Mouse (Mus musculus) ES-E14 (cell line): ENCODE results near the gene Grin1. TPM values are rescaled to one million over a fixed set of nuclear protein-coding genes. Genes with fewer than 3 reads are reported as not detected.

Experiments used
- DNase-seq: peaks from one replicate; pipeline ENCODE4 v3.0.0-alpha.2; 2013; ENCODE audit warnings: low read depth, low spot score
- H3K27ac ChIP-seq: 2 replicates; pipeline ENCODE4 v1.5.1; 2012; ENCODE audit warnings: low read depth, mild to moderate bottlenecking, low read length, moderate library complexity, mixed read lengths; ENCODE audit not compliant: poor library complexity, insufficient read depth, severe bottlenecking
- H3K36me3 ChIP-seq: 2 replicates; pipeline ENCODE4 v1.6.1; 2012; ENCODE audit warnings: mild to moderate bottlenecking, low read length, moderate library complexity, mixed read lengths; ENCODE audit not compliant: control insufficient read depth, poor library complexity, insufficient read depth, severe bottlenecking
- H3K4me1 ChIP-seq, 2 experiments: fragments of 150-350 bp in 1 of 2; sonication (generic) in 1 of 2; 2 replicates each; pipeline ENCODE4 v1.6.1; 2012; ENCODE audit warnings: low read length in 2 of 2, mild to moderate bottlenecking in 1 of 2, mixed read lengths in 1 of 2; ENCODE audit not compliant: control insufficient read depth in 2 of 2, insufficient read depth in 2 of 2, poor library complexity in 1 of 2
- H3K4me3 ChIP-seq, 2 experiments: fragments of 150-350 bp in 1 of 2; sonication (generic) in 1 of 2; 2 replicates each; pipeline ENCODE4 v1.5.1; 2012; ENCODE audit warnings: low read length in 2 of 2, low read depth in 1 of 2, mild to moderate bottlenecking in 1 of 2, mixed read lengths in 1 of 2; ENCODE audit not compliant: insufficient read depth in 1 of 2, poor library complexity in 1 of 2, severe bottlenecking in 1 of 2
- H3K9ac ChIP-seq: 2 replicates; pipeline ENCODE4 v1.6.1; 2012; ENCODE audit warnings: low read depth, mild to moderate bottlenecking, low read length, mixed read lengths; ENCODE audit not compliant: poor library complexity, insufficient read depth, severe bottlenecking
- H3K9me3 ChIP-seq: fragments of 150-350 bp; sonication (generic); 2 replicates; pipeline ENCODE4 v1.6.1; 2012; ENCODE audit warnings: low read depth, mild to moderate bottlenecking, low read length; ENCODE audit not compliant: control insufficient read depth, insufficient read depth
- CHD2 ChIP-seq: IDR thresholded peaks from 2 replicates; pipeline ENCODE4 v1.6.1; 2014; ENCODE audit warnings: mild to moderate bottlenecking, low read depth, low read length, inconsistent platforms
- HCFC1 ChIP-seq: IDR thresholded peaks from 2 replicates; pipeline ENCODE4 v1.6.1; 2012; ENCODE audit warnings: low read length, inconsistent platforms, borderline replicate concordance; ENCODE audit not compliant: insufficient read depth
- MAFK ChIP-seq: IDR thresholded peaks from 2 replicates; pipeline ENCODE4 v1.6.1; 2014; ENCODE audit warnings: mild to moderate bottlenecking, low read depth, low read length, inconsistent platforms; ENCODE audit not compliant: insufficient read depth
- ZC3H11A ChIP-seq: IDR thresholded peaks from 2 replicates; pipeline ENCODE4 v1.6.1; 2012; ENCODE audit warnings: low read depth, mild to moderate bottlenecking, inconsistent platforms, low read length, borderline replicate concordance
- ZNF384 ChIP-seq: IDR thresholded peaks from 2 replicates; pipeline ENCODE4 v1.6.1; 2012; ENCODE audit warnings: low read depth, low read length, inconsistent platforms
- in situ Hi-C, 2 experiments: fragments of 600-800 bp; cut with MboI; formaldehyde crosslinking; loops; one replicate each; pipeline ENCODE4 v1.15.1; 2025; ENCODE audit warnings: low sequenced_read_pairs in 2 of 2, inconsistent platforms in 1 of 2; ENCODE audit not compliant: unreplicated experiment in 2 of 2
- total RNA-seq: library from RNA; depleted of rRNA; stranded (reverse); fragments of 300-350 nt; gene quantifications from 2 replicates; pipeline ENCODE4 v1.2.3, GENCODE M21; 2012

The Grin1 gene
- total RNA-seq, 1 experiment = 2.5 TPM

DNA sequence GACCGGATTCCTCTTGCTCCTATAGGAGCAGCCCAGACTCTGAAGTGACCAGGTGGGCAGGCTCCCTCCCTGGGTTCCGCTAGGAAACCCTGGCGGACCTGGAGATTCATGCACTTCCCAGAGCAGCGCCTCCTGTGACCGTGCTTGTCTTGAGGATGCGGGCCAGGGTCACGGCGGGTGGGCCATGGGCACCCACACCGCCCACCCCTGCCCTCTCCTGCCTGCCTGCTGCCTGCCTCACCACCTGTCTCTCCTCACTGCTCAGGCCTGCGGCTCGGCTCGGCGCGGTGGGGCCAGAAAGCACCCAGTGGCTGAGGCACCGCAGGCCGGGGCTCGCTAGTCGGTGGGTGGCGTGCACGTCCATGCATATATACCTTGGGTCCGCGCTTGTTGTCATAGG is 8.0 kb downstream of the Grin1 start:
- H3K9me3 ChIP-seq = no peaks in the 10 kb centered on the region
- peaks cover 3 to 16% of the 10 kb centered on the region in 2 experiments; a peak in 3 of 4 replicates for H3K4me1 ChIP-seq
- DNase-seq = no peak
- peak overlapping the region; percentile 64 for H3K9ac ChIP-seq
- in situ Hi-C loops = no loop called here
- no peaks in the 10 kb centered on the region for H3K36me3 ChIP-seq
- H3K4me3 ChIP-seq = peak overlapping the region; percentile 64 to 82
- no peak for TF ChIP-seq MAFK
- H3K27ac ChIP-seq = no peak overlapping the region

DNA sequence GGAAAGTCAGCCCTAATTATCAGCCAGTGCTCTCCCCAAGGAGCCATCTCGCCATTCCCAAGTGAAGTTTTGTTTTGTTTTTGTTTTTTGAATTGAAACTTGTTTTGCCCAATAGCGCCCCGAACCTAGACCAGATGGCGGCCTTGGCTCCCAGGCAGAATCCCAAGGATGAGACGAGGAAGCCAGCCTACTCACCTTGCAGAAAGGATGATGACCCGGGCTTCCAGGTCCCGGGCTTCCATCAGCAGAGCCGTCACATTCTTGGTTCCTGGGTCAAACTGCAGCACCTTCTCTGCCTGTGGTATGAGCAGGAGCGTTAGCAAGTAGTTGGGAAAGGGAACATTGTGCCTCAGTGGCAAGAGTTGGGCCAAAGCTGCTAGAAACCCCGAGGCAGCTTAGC is 8.8 kb downstream of the Grin1 start:
- in situ Hi-C loops = no loop called here
- no peaks in the 10 kb centered on the region for H3K9me3 ChIP-seq
- no peak overlapping the region for H3K27ac ChIP-seq
- H3K9ac ChIP-seq = 0 out of 2 replicates have a peak overlapping the region, but pooled peaks have one; percentile 2
- peaks cover 3 to 18% of the 10 kb centered on the region in 2 experiments; a peak in 3 of 4 replicates for H3K4me1 ChIP-seq
- peak overlapping the region in 1 of 2 experiments; percentile 64; a peak in 1 of 4 replicates for H3K4me3 ChIP-seq
- no peak for DNase-seq
- H3K36me3 ChIP-seq = no peaks in the 10 kb centered on the region
- TF ChIP-seq HCFC1 = no peak
- no peak for TF ChIP-seq ZNF384
- no peak for TF ChIP-seq CHD2
- TF ChIP-seq MAFK = no peak
- no peak for TF ChIP-seq ZC3H11A

DNA sequence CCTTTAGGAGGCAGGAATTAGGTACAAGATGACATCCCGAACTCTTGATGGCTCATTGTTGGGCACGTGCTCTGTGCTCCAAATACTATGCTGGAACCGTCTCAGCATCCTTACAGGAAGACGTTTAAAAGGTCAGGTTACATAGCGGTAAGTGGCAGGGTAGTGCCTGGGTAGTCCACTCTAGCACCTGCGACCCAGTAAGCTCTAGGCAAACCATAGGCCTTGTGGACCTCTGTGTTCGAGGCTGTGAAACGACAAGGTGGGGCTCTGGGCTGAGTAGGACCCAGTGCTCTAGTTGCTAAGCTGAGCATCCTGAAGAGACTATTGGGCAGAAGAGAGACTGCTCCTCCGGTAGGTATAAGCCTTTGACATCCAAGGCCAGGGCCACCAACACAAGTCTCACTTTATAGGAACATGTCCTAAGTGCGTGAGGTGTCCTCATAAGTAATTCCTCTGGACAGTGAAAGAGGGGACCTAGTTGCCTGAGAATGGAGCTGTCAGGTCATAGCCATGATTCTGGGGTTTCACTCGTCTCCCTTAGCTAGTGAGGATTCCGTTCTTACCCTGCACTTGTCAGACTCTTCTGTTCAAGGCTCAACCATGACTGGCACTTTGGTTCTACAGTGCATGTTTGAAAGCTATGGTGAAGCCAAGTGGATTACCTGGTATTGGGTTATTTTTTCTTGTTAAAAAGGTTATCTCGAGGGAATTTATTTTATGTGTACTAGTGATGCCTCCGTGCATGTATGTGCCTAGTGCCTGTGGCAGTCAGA is 13.2 kb downstream of the Grin1 start:
- H3K4me3 ChIP-seq = peak overlapping the region in 1 of 2 experiments; percentile 56; a peak in 2 of 4 replicates
- H3K9me3 ChIP-seq = no peaks in the 10 kb centered on the region
- 0 out of 2 replicates have a peak overlapping the region, but pooled peaks have one; percentile 57 for H3K9ac ChIP-seq
- DNase-seq = no peak
- H3K4me1 ChIP-seq = peaks cover 0 to 3% of the 10 kb centered on the region in 2 experiments; a peak in 1 of 4 replicates
- no peak overlapping the region for H3K27ac ChIP-seq
- peaks cover 2% of the 10 kb centered on the region; the same call in 1 of the 2 replicates for H3K36me3 ChIP-seq
- TF ChIP-seq ZNF384 (no peak), MAFK (no peak), CHD2 (no peak)
- in situ Hi-C loops = no loop called here

DNA sequence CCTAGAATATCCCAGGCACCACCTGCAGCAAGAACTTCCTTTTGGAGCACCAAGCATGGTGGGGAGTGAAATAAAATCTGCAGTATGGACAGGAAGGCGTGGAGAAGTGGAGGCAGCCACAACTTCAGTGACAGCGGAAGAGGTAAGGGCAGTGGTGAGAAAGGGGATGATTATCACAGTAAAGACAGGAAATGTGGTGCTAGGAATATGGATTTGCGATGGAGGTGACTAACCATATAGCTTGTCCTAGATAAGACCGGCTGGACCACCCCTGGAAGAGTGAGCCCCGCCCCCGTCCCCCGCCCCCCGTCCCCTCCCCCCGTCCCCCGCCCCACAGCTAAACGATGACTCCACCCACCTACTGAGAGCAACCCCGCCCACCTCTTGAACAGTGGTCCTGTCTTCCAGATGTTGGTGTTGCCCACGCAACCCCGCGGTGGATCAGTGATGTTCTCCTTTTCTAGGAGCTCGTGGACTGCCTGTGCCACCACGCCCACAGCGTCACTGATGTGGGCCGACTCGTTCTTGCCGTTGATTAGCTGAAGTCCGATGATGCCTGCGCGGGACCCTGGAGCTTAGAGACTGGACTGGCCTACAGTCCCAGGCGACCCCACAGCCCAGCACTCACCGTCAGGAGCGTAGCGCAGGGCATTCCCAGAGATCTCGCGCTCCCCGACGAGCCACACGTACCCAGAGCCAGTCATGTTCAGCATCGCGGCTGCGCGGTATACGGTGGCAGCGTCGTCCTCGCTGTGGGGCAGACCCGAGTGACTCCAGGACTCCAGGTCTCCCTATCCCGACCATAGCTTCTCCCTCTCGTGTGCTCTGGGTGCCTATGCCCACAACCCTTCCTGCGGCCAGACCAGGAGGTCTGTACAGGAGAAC is 14.1 kb downstream of the Grin1 start:
- peak overlapping the region; percentile 57 for H3K9ac ChIP-seq
- in situ Hi-C loops = no loop called here

More for the DNA sequence above, 14.1 kb downstream of the Grin1 start:
- TF ChIP-seq ZC3H11A (no peak), HCFC1 (no peak), MAFK (no peak), ZNF384 (no peak), CHD2 (no peak)
- no peak overlapping the region for H3K27ac ChIP-seq
- DNase-seq = no peak
- H3K4me3 ChIP-seq = peak overlapping the region; percentile 53 to 56
- H3K36me3 ChIP-seq = peaks cover 2% of the 10 kb centered on the region; the same call in 1 of the 2 replicates
- H3K4me1 ChIP-seq = peaks cover 0 to 3% of the 10 kb centered on the region in 2 experiments; a peak in 1 of 4 replicates
- no peaks in the 10 kb centered on the region for H3K9me3 ChIP-seq
